Mouse (Mus musculus): ENCODE measurements around the gene Nfkbil1.
"Not testable (repeated sequence)": the region's sequence is repeated elsewhere in the genome, so short reads cannot be mapped to it uniquely, and the experiment has no call there.

Nfkbil1 gene

GRCm38 (mm10) chr17:35237504-35237903 is 1.9 kb upstream of the Nfkbil1 start:
- no peak for DNase-seq (ENCODE audit: low read depth, low spot score)

- DNase-seq (ENCODE audit: low read depth, low spot score): no peak
These were observed 1.4 kb upstream of the Nfkbil1 start for GRCm38 (mm10) chr17:35236996-35237395.

GRCm38 (mm10) chr17:35236390-35236746 is 776 bp upstream of the Nfkbil1 start:
- peak; percentile 95 for DNase-seq (ENCODE audit: low read depth, low spot score)

- peak; percentile 52 for DNase-seq (ENCODE audit: low read depth, low spot score)
These were observed 689 bp downstream of the Nfkbil1 start for GRCm38 (mm10) chr17:35234903-35235302.

- not testable (repeated sequence) for DNase-seq (ENCODE audit: low read depth, low spot score)
These were observed 1.5 kb downstream of the Nfkbil1 start for GRCm38 (mm10) chr17:35234090-35234489.

GRCm38 (mm10) chr17:35233114-35233980 is 2.2 kb downstream of the Nfkbil1 start, which contains the start of gene Atp6v1g2:
Atp6v1g2 (plus strand) TSS chr17:35233660.
- DNase-seq (ENCODE audit: low read depth, low spot score): no peak

- DNase-seq (ENCODE audit: low read depth, low spot score): no peak
These were observed 2.9 kb downstream of the Nfkbil1 start for GRCm38 (mm10) chr17:35232659-35233058.

- DNase-seq (ENCODE audit: low read depth, low spot score): peak; percentile 89
These were observed 3.5 kb downstream of the Nfkbil1 start for GRCm38 (mm10) chr17:35232043-35232442.

GRCm38 (mm10) chr17:35231022-35231421 is 4.6 kb downstream of the Nfkbil1 start:
- no peak for DNase-seq (ENCODE audit: low read depth, low spot score)

GRCm38 (mm10) chr17:35226561-35227046 is 9.0 kb downstream of the Nfkbil1 start:
- DNase-seq (ENCODE audit: low read depth, low spot score): no peak

- no peak for DNase-seq (ENCODE audit: low read depth, low spot score)
These were observed 10.1 kb downstream of the Nfkbil1 start for GRCm38 (mm10) chr17:35225456-35225855.

GRCm38 (mm10) chr17:35224641-35225040 is 11.0 kb downstream of the Nfkbil1 start:
- no peak for DNase-seq (ENCODE audit: low read depth, low spot score)

- no peak for DNase-seq (ENCODE audit: low read depth, low spot score)
These were observed 13.3 kb downstream of the Nfkbil1 start for GRCm38 (mm10) chr17:35222299-35222698.

GRCm38 (mm10) chr17:35220156-35220952 is 15.2 kb downstream of the Nfkbil1 start, which contains the start of gene Gm16181:
Gm16181 (plus strand) TSS chr17:35220834.
- no peak for DNase-seq (ENCODE audit: low read depth, low spot score)

GRCm38 (mm10) chr17:35219601-35220041 is 16.0 kb downstream of the Nfkbil1 start:
- no peak for DNase-seq (ENCODE audit: low read depth, low spot score)

GRCm38 (mm10) chr17:35218516-35219193 is 16.9 kb downstream of the Nfkbil1 start:
- DNase-seq (ENCODE audit: low read depth, low spot score): no peak

GRCm38 (mm10) chr17:35213071-35213470 is 22.5 kb downstream of the Nfkbil1 start:
- no peak for DNase-seq (ENCODE audit: low read depth, low spot score)

GRCm38 (mm10) chr17:35210593-35210992 is 25.0 kb downstream of the Nfkbil1 start:
- no peak for DNase-seq (ENCODE audit: low read depth, low spot score)

GRCm38 (mm10) chr17:35209785-35210535 is 25.6 kb downstream of the Nfkbil1 start:
- DNase-seq (ENCODE audit: low read depth, low spot score): no peak

GRCm38 (mm10) chr17:35205380-35205769 is 30.2 kb downstream of the Nfkbil1 start:
- DNase-seq (ENCODE audit: low read depth, low spot score): no peak
